Mouse (Mus musculus): ENCODE results near the gene Zfp975. TPM values are rescaled to one million over a fixed set of nuclear protein-coding genes. Genes with fewer than 3 reads are reported as not detected.

Zfp975 gene
- polyA plus RNA-seq, 1 experiment from 2014 or later, result 7.2 TPM

Other genes with a start within 250 kb of the Zfp975 start
- gene 4933421I07Rik, start 244.6 kb downstream of the Zfp975 start, polyA plus RNA-seq (2016; fragmentation: Nextera tagmentation; extraction: Ambion mirVana), result not detected in 2 replicates
- gene Zfp141, start 187.0 kb downstream of the Zfp975 start, polyA plus RNA-seq (2016; fragmentation: Nextera tagmentation; extraction: Ambion mirVana), result 11.7 and 11.8 TPM in 2 replicates
- not detected in 2 replicates for gene Gm21028, start 114.2 kb downstream of the Zfp975 start, polyA plus RNA-seq (2016; fragmentation: Nextera tagmentation; extraction: Ambion mirVana)
- 1.0 and 1.3 TPM in 2 replicates for gene Zfp977, start 100.2 kb downstream of the Zfp975 start, polyA plus RNA-seq (2016; fragmentation: Nextera tagmentation; extraction: Ambion mirVana)
- 2.7 and 2.9 TPM in 2 replicates for gene Zfp976, start 50.2 kb downstream of the Zfp975 start, polyA plus RNA-seq (2016; fragmentation: Nextera tagmentation; extraction: Ambion mirVana)
- gene Gm17067, start 34.3 kb upstream of the Zfp975 start, polyA plus RNA-seq (2016; fragmentation: Nextera tagmentation; extraction: Ambion mirVana), result not detected in 2 replicates
- not detected in 2 replicates for gene Vmn2r62, start 100.8 kb upstream of the Zfp975 start, polyA plus RNA-seq (2016; fragmentation: Nextera tagmentation; extraction: Ambion mirVana)
- gene Gm2381, start 174.5 kb upstream of the Zfp975 start, polyA plus RNA-seq (2016; fragmentation: Nextera tagmentation; extraction: Ambion mirVana), result not detected in 2 replicates
- not detected in 2 replicates for gene Vmn2r63, start 241.1 kb upstream of the Zfp975 start, polyA plus RNA-seq (2016; fragmentation: Nextera tagmentation; extraction: Ambion mirVana)

Measured in midbrain, embryonic 10.5 days (tissue).